ENCODE assay signal across 12 mouse cellular contexts in the genomic region with DNA sequence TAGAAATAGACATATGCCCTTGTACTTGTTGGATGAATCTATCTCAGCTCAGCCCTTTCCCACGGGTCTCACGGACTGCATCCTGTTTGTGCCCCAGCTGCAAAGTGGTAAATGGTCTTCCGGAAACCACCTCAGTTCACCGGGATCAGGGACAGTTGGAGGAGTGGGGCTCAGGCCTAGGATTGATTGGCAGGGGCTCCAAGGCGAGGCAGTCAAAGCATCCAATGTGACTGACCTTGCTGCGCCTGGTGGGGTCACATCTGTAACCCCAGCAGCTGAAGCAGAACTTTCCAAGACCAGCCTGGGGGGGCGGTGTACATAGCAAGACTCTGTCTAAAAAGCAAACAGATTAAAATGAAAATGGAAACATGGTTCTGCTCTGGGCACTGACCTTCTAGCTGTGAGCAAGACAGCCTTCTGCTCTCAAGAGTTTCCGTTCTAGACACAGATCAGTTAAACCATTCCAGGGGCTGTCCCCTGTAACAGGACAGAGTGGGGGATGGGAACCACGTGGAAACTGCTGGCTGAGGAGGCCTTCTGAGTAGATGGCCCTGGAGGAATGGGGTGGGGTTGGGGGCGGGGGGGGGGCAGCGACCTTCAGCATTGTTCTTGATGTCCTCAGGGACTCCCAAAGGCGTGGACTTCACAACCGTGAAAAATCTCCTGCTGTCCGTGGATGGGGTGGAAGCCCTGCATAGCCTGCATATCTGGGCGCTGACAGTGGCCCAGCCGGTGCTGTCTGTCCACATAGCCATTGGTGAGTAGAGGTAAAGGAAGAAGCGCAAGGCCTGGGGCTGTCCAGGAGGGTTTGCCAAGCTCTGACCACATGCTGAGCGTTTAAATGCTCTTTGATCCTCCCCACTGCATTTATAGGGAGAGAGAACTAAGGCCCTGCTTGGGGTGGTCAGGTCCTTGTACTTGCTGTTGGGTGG. TPM values are rescaled to one million over a fixed set of nuclear protein-coding genes. Genes with fewer than 3 reads are reported as not detected.
DNase-seq lines count a peak whose midpoint lies in the region; ATAC-seq and TF ChIP-seq lines count a peak whose summit lies in the region.
"Had no signal": no experiment of that assay in that cellular context is flagged by ENCODE, and none has a peak within 500 bp of the region (broad histone marks: within the 10 kb centered on the region; RNA-seq: fewer than 3 reads in every experiment).

No protein-coding gene starts in this region.

- no peaks in the 10 kb centered on the region for H3K27me3 ChIP-seq in heart, postnatal 0 days (ENCODE audit: control insufficient read depth, insufficient read depth, low read length)
- no peaks in the 10 kb centered on the region for H3K27me3 ChIP-seq in spleen, adult 2 months (ENCODE audit: control insufficient read depth, insufficient read depth, low read length)
- H3K27me3 ChIP-seq in embryonic facial prominence, embryonic 11.5 days (ENCODE audit: control insufficient read depth, insufficient read depth, low read length), result no peaks in the 10 kb centered on the region

- no peak for TF ChIP-seq POLR2A in spleen, adult 2 months (IDR thresholded peaks at IDR 0.05; ENCODE audit: low read depth, low read length)

- no peak overlapping the region for H3K4me3 ChIP-seq in heart, postnatal 0 days (ENCODE audit: low read depth, low read length)
- H3K4me3 ChIP-seq in spleen, adult 2 months (ENCODE audit: extremely low read depth, insufficient read depth, insufficient read length), result no peak overlapping the region
- H3K4me3 ChIP-seq in embryonic facial prominence, embryonic 11.5 days (ENCODE audit: low read depth, low read length), result no peak overlapping the region

- H3K4me1 ChIP-seq in heart, postnatal 0 days (ENCODE audit: control insufficient read depth, insufficient read depth), result peaks cover 33% of the 10 kb centered on the region
- H3K4me1 ChIP-seq in spleen, adult 2 months (ENCODE audit: control insufficient read depth, insufficient read depth, insufficient read length), result peaks cover 4% of the 10 kb centered on the region; the same call in 1 of the 2 replicates
- H3K4me1 ChIP-seq in embryonic facial prominence, embryonic 11.5 days (ENCODE audit: control insufficient read depth, insufficient read depth, low read length), result peaks cover 4% of the 10 kb centered on the region; the same call in 1 of the 2 replicates

- TF ChIP-seq EP300 in heart, postnatal 0 days (IDR thresholded peaks at IDR 0.05; ENCODE audit: low read depth), result no peak

- no peak overlapping the region for H3K9ac ChIP-seq in heart, postnatal 0 days (replicated peaks; ENCODE audit: low read depth, low read length)
- no peak overlapping the region for H3K9ac ChIP-seq in embryonic facial prominence, embryonic 11.5 days (replicated peaks; ENCODE audit: low read length)

- no peaks in the 10 kb centered on the region for H3K9me3 ChIP-seq in heart, postnatal 0 days (replicated peaks; ENCODE audit: control insufficient read depth, low read length)
- no peaks in the 10 kb centered on the region for H3K9me3 ChIP-seq in embryonic facial prominence, embryonic 11.5 days (replicated peaks; ENCODE audit: control insufficient read depth, low read length)

- no peak overlapping the region for H3K4me2 ChIP-seq in heart, postnatal 0 days (ENCODE audit: low read depth, low read length)
- H3K4me2 ChIP-seq in embryonic facial prominence, embryonic 11.5 days (ENCODE audit: low read depth, low read length), result no peak overlapping the region

- 39% methylated on average over 18 of the region's 18 CpGs for WGBS in heart, postnatal 0 days
- 61% methylated on average over 18 of the region's 18 CpGs for WGBS in spleen, adult 2 months
- WGBS in embryonic facial prominence, embryonic 11.5 days, result 29% methylated on average over 18 of the region's 18 CpGs

- TF ChIP-seq CTCF in heart, postnatal 0 days (IDR thresholded peaks at IDR 0.05; ENCODE audit: low read depth), result no peak
- TF ChIP-seq CTCF in spleen, adult 2 months (IDR thresholded peaks at IDR 0.05; ENCODE audit: extremely low read depth, insufficient read depth, insufficient read length, insufficient replicate concordance), result no peak

- H3K27ac ChIP-seq in heart, postnatal 0 days (ENCODE audit: low read depth), result no peak overlapping the region
- peak overlapping the region; percentile 39; the same call in 1 of the 2 replicates for H3K27ac ChIP-seq in spleen, adult 2 months (ENCODE audit: insufficient read depth, low read length)
- H3K27ac ChIP-seq in embryonic facial prominence, embryonic 11.5 days (replicated peaks; ENCODE audit: low read depth, low read length), result no peak overlapping the region

- DNase-seq in heart, postnatal 0 days (ENCODE audit: low spot score), result peak; percentile 65
- no peak for DNase-seq in heart, adult 11 months
- no peak for DNase-seq in spleen, adult 2 months (ENCODE audit: low read depth in 1 of 2, low spot score in 2 of 2)
- no peak for DNase-seq in spleen, postnatal 4 days (ENCODE audit: low spot score in 2 of 2)
- DNase-seq in embryonic facial prominence, embryonic 11.5 days (ENCODE audit: low spot score), result peak; percentile 42
- no peak for DNase-seq in urinary bladder, adult 18-20 months (ENCODE audit: low spot score in 2 of 2)
- no peak for DNase-seq in layer of hippocampus, adult 11-12 months (ENCODE audit: low spot score)
- DNase-seq: right cerebral cortex, postnatal 4 days; thymus, postnatal 4 days had no signal

- no peaks in the 10 kb centered on the region for H3K36me3 ChIP-seq in heart, postnatal 0 days (replicated peaks; ENCODE audit: control insufficient read depth, insufficient read depth, low read length)
- H3K36me3 ChIP-seq in spleen, adult 2 months (ENCODE audit: control insufficient read depth, insufficient read depth, low read length), result no peaks in the 10 kb centered on the region
- no peaks in the 10 kb centered on the region for H3K36me3 ChIP-seq in embryonic facial prominence, embryonic 11.5 days (replicated peaks; ENCODE audit: control insufficient read depth, insufficient read depth, low read depth, low read length)

- no peak for ATAC-seq in heart, postnatal 0 days (ENCODE audit: insufficient read depth, low read depth)
- ATAC-seq in embryonic facial prominence, embryonic 11.5 days (replicated peaks; ENCODE audit: insufficient number of reproducible peaks, low FRiP score, low TSS enrichment, low read depth), result no peak

RNA-seq across cellular contexts. Expression of a gene that starts 8.6 kb away (rescaled TPM):
- 0.38 TPM in 1 of 2 replicates, not detected in the other for total RNA-seq in heart, postnatal 0 days (2014; rRNA removed; ENCODE audit: low replicate concordance)
- 0.16 and 0.33 TPM in 2 replicates for polyA plus RNA-seq in heart, postnatal 0 days (2015; fragmentation: Nextera tagmentation; extraction: Ambion mirVana)
- 1.5 and 4.0 TPM in 2 replicates for polyA plus RNA-seq in spleen, adult 2 months (2012; rRNA removed)
- polyA plus RNA-seq in embryonic facial prominence, embryonic 11.5 days (2014; fragmentation: Nextera tagmentation; extraction: Ambion mirVana), result 0.07 TPM in 1 of 2 replicates, not detected in the other
- polyA plus RNA-seq: limb, embryonic 11.5 days had no signal

RNA-seq across cellular contexts. Expression of a gene that starts 32.1 kb away (rescaled TPM):
- total RNA-seq in heart, postnatal 0 days (2014; rRNA removed; ENCODE audit: low replicate concordance), result 3.1 and 11.5 TPM in 2 replicates
- 2.9 and 3.4 TPM in 2 replicates for polyA plus RNA-seq in heart, postnatal 0 days (2015; fragmentation: Nextera tagmentation; extraction: Ambion mirVana)
- polyA plus RNA-seq in spleen, adult 2 months (2012; rRNA removed), result 7.2 and 8.5 TPM in 2 replicates
- 0.38 and 0.71 TPM in 2 replicates for polyA plus RNA-seq in embryonic facial prominence, embryonic 11.5 days (2014; fragmentation: Nextera tagmentation; extraction: Ambion mirVana)
- total RNA-seq: megakaryocyte progenitor cell, adult 5-6 weeks had no signal

RNA-seq across cellular contexts. Expression of a gene that starts 36.7 kb away (rescaled TPM):
- 168 and 170 TPM in 2 replicates for total RNA-seq in heart, postnatal 0 days (2014; rRNA removed; ENCODE audit: low replicate concordance)
- 248 and 281 TPM in 2 replicates for polyA plus RNA-seq in heart, postnatal 0 days (2015; fragmentation: Nextera tagmentation; extraction: Ambion mirVana)
- polyA plus RNA-seq in spleen, adult 2 months (2012; rRNA removed), result 0.12 and 0.32 TPM in 2 replicates
- polyA plus RNA-seq in embryonic facial prominence, embryonic 11.5 days (2014; fragmentation: Nextera tagmentation; extraction: Ambion mirVana), result 0.39 TPM in 1 of 2 replicates, not detected in the other
- total RNA-seq: megakaryocyte progenitor cell, adult 5-6 weeks had no signal
- polyA plus RNA-seq: intestine, embryonic 14.5 days had no signal

RNA-seq across cellular contexts. Expression of a gene that starts 44.5 kb away (rescaled TPM):
- total RNA-seq in heart, postnatal 0 days (2014; rRNA removed; ENCODE audit: low replicate concordance), result 16.3 and 17.2 TPM in 2 replicates
- polyA plus RNA-seq in heart, postnatal 0 days (2015; fragmentation: Nextera tagmentation; extraction: Ambion mirVana), result 7.2 and 7.8 TPM in 2 replicates
- 3.8 and 4.9 TPM in 2 replicates for polyA plus RNA-seq in spleen, adult 2 months (2012; rRNA removed)
- 9.4 and 9.9 TPM in 2 replicates for polyA plus RNA-seq in embryonic facial prominence, embryonic 11.5 days (2014; fragmentation: Nextera tagmentation; extraction: Ambion mirVana)

Comparison
In these comparisons a context has a peak if more than half of its experiments do, and no peak if none do; other contexts are left out.
1. DNase-seq: peak in heart, postnatal 0 days (single experiment) and embryonic facial prominence, embryonic 11.5 days (single experiment); none in heart, adult 11 months (single experiment), spleen, adult 2 months (0 of 2), spleen, postnatal 4 days (0 of 2), urinary bladder, adult 18-20 months (0 of 2) and layer of hippocampus, adult 11-12 months (single experiment).
2. RNA of a gene that starts 36.7 kb away (polyA plus RNA-seq): 248 to 281 TPM in heart, postnatal 0 days; 0.39 TPM in embryonic facial prominence, embryonic 11.5 days and 0.12 to 0.32 TPM in spleen, adult 2 months; every median in the first group is over 100 times any median in the second.